Mouse (Mus musculus): ENCODE data around the gene Phldb1. TPM values are rescaled to one million over a fixed set of nuclear protein-coding genes. Genes with fewer than 3 reads are reported as not detected.

Gene Phldb1
- total and polyA plus RNA-seq, 3 experiments, result 13.8 to 23.0 TPM; not detected in 1

GRCm38 (mm10) chr9:44644186-44644585 lies 90.8 kb downstream of the Phldb1 start:
- no peak overlapping the region for H3K9ac ChIP-seq (ENCODE audit: control insufficient read depth, low read depth, low read length, poor library complexity, severe bottlenecking)
- H3K9me3 ChIP-seq (replicated peaks; ENCODE audit: insufficient read depth, low read length), result no peaks in the 10 kb centered on the region
- H3K4me3 ChIP-seq (ENCODE audit: control insufficient read depth in 1 of 2, insufficient read depth in 1 of 2, low read depth in 2 of 2, low read length in 2 of 2), result no peak overlapping the region
- no peaks in the 10 kb centered on the region for H3K36me3 ChIP-seq (ENCODE audit: control insufficient read depth in 1 of 2, insufficient read depth in 2 of 2, low read length in 2 of 2)
- no peak for TF ChIP-seq MEF2A (IDR thresholded peaks at IDR 0.05; ENCODE audit: extremely low read depth, insufficient replicate concordance, low read depth, low read length, poor library complexity, severe bottlenecking)
- no peak for TF ChIP-seq MAZ (IDR thresholded peaks at IDR 0.05; ENCODE audit: low read depth, low read length)
- no peak for TF ChIP-seq NRF1 (IDR thresholded peaks at IDR 0.05; ENCODE audit: insufficient read depth, low read depth, low read length, poor library complexity, severe bottlenecking)
- TF ChIP-seq POLR2A (IDR thresholded peaks at IDR 0.05; ENCODE audit: control insufficient read depth in 1 of 2, insufficient read depth in 1 of 2, low read depth in 1 of 2, low read length in 2 of 2, poor library complexity in 1 of 2), result no peak
- no peaks in the 10 kb centered on the region for H3K79me2 ChIP-seq (ENCODE audit: control insufficient read depth, insufficient read depth, low read length, poor library complexity)
- H3K27ac ChIP-seq (ENCODE audit: control insufficient read depth, low read depth, low read length), result no peak overlapping the region
- H3K4me1 ChIP-seq (ENCODE audit: control insufficient read depth in 1 of 2, insufficient read depth in 2 of 2, low read length in 2 of 2), result 0 out of 4 replicates have a peak, but pooled peaks cover 0 to 3% of the 10 kb centered on the region in 2 experiments
- no peak for DNase-seq (ENCODE audit: low read depth, low spot score)
- H3K27me3 ChIP-seq (ENCODE audit: control insufficient read depth in 1 of 2, insufficient read depth in 2 of 2, low read length in 2 of 2), result no peaks in the 10 kb centered on the region

- Histone ChIP-seq H3K27ac (ENCODE audit: control insufficient read depth, low read depth, low read length) (no peak overlapping the region), H3K36me3 (ENCODE audit: control insufficient read depth in 1 of 2, insufficient read depth in 2 of 2, low read length in 2 of 2) (peaks cover 0 to 3% of the 10 kb centered on the region in 2 experiments; a peak in 1 of 4 replicates), H3K4me1 (ENCODE audit: control insufficient read depth in 1 of 2, insufficient read depth in 2 of 2, low read length in 2 of 2) (0 out of 4 replicates have a peak, but pooled peaks cover 0 to 3% of the 10 kb centered on the region in 2 experiments), H3K9ac (ENCODE audit: control insufficient read depth, low read depth, low read length, poor library complexity, severe bottlenecking) (no peak overlapping the region), H3K9me3 (replicated peaks; ENCODE audit: insufficient read depth, low read length) (no peaks in the 10 kb centered on the region), H3K79me2 (ENCODE audit: control insufficient read depth, insufficient read depth, low read length, poor library complexity) (no peaks in the 10 kb centered on the region), H3K27me3 (ENCODE audit: control insufficient read depth in 1 of 2, insufficient read depth in 2 of 2, low read length in 2 of 2) (no peaks in the 10 kb centered on the region), H3K4me3 (ENCODE audit: control insufficient read depth in 1 of 2, insufficient read depth in 1 of 2, low read depth in 2 of 2, low read length in 2 of 2) (no peak overlapping the region)
- DNase-seq (ENCODE audit: low read depth, low spot score), result no peak
- TF ChIP-seq RAD21 (IDR thresholded peaks at IDR 0.05; ENCODE audit: low read depth, low read length) (no peak), NELFE (IDR thresholded peaks at IDR 0.05; ENCODE audit: low read depth, low read length) (no peak), EP300 (IDR thresholded peaks at IDR 0.05; ENCODE audit: low read depth in 1 of 2, low read length in 2 of 2) (no peak), CHD2 (IDR thresholded peaks at IDR 0.05; ENCODE audit: low read length) (no peak), GATA1 (IDR thresholded peaks at IDR 0.05; ENCODE audit: low read depth, low read length) (no peak), TAL1 (IDR thresholded peaks at IDR 0.05; ENCODE audit: low read length) (no peak), CTCF (IDR thresholded peaks at IDR 0.05 in 2 of 3, conservative IDR thresholded peaks at IDR 0.05 in 1 of 3; ENCODE audit: control insufficient read depth in 1 of 3, insufficient read depth in 1 of 3, low read depth in 2 of 3, low read length in 3 of 3, poor library complexity in 1 of 3, severe bottlenecking in 1 of 3) (no peak), MYB (IDR thresholded peaks at IDR 0.05; ENCODE audit: low read depth, low read length) (no peak), ZMIZ1 (IDR thresholded peaks at IDR 0.05; ENCODE audit: low read depth, low read length) (no peak), MXI1 (IDR thresholded peaks at IDR 0.05; ENCODE audit: low read depth, low read length) (no peak), MAZ (IDR thresholded peaks at IDR 0.05; ENCODE audit: low read depth, low read length) (no peak), TCF12 (IDR thresholded peaks at IDR 0.05; ENCODE audit: low read depth, low read length) (no peak), ZC3H11A (IDR thresholded peaks at IDR 0.05; ENCODE audit: low read depth, low read length) (no peak), ZNF384 (IDR thresholded peaks at IDR 0.05; ENCODE audit: low read depth, low read length) (no peak), UBTF (IDR thresholded peaks at IDR 0.05; ENCODE audit: borderline replicate concordance, insufficient read depth, low read depth, low read length) (no peak), MAFK (IDR thresholded peaks at IDR 0.05; ENCODE audit: borderline replicate concordance, low read depth, low read length) (no peak), USF2 (IDR thresholded peaks at IDR 0.05; ENCODE audit: borderline replicate concordance in 1 of 2, insufficient read depth in 1 of 2, low read depth in 1 of 2, low read length in 2 of 2) (no peak), SMC3 (IDR thresholded peaks at IDR 0.05; ENCODE audit: low read depth, low read length) (no peak), GABPA (IDR thresholded peaks at IDR 0.05; ENCODE audit: low read depth, low read length) (no peak), JUND (IDR thresholded peaks at IDR 0.05; ENCODE audit: low read depth, low read length) (no peak)
Observed at GRCm38 (mm10) chr9:44643103-44643502, 91.9 kb downstream of the Phldb1 start.
